Comparison of ENCODE assay signal across 23 mouse cellular contexts in the genomic region with DNA sequence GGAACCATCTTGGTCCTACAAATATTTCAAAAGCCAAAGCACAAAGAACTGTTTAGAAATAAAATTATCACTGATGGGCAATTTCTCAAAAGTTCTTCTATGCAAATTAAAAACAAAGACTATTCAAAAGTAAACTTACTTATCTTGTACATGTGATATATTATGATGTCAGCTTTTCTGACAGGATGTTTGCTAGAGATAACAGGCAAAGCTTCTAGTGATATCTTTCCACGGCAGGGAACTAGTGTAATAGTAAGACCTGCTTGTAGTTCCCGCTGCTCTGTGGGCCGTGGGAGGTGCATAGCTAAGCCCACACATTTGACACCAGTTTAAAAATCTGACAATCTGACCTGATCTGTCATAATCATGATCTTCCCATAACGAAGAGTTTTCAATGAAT. TPM values are rescaled to one million over a fixed set of nuclear protein-coding genes. Genes with fewer than 3 reads are reported as not detected.
"Had no signal": no experiment of that assay in that cellular context is flagged by ENCODE, and none has a peak within 500 bp of the region (broad histone marks: within the 10 kb centered on the region; RNA-seq: fewer than 3 reads in every experiment).

No protein-coding gene starts in this region.

- H3K9me3 ChIP-seq: limb, embryonic 12.5 days; limb, embryonic 15.5 days; midbrain, embryonic 12.5 days; midbrain, embryonic 15.5 days; neural tube, embryonic 13.5 days; stomach, embryonic 15.5 days had no signal

- H3K27ac ChIP-seq: kidney, postnatal 0 days; layer of hippocampus, adult 2 months; limb, embryonic 12.5 days; limb, embryonic 15.5 days; liver, embryonic 14.5 days; midbrain, embryonic 12.5 days; midbrain, embryonic 15.5 days; neural tube, embryonic 13.5 days; stomach, embryonic 15.5 days had no signal

- H3K4me3 ChIP-seq: layer of hippocampus, adult 2 months; limb, embryonic 12.5 days; limb, embryonic 15.5 days; midbrain, embryonic 12.5 days; midbrain, embryonic 15.5 days; myocyte; neural tube, embryonic 13.5 days; stomach, embryonic 15.5 days had no signal

- H3K4me1 ChIP-seq: limb, embryonic 12.5 days; limb, embryonic 15.5 days; midbrain, embryonic 12.5 days; midbrain, embryonic 15.5 days; neural tube, embryonic 13.5 days; stomach, embryonic 15.5 days had no signal

- DNase-seq: kidney, postnatal 25 days; layer of hippocampus, adult 9-11 months; left cerebral cortex, postnatal 4 days; liver, postnatal 0 days; lung, embryonic 14.5 days; retina, postnatal 1 day; right cerebral cortex, postnatal 25 days; spleen, adult 18-20 months; thymus, postnatal 36 days had no signal

- H3K9ac ChIP-seq: limb, embryonic 12.5 days; limb, embryonic 15.5 days; liver, embryonic 14.5 days; liver, postnatal 0 days; lung, embryonic 14.5 days; midbrain, embryonic 12.5 days; midbrain, embryonic 15.5 days; neural tube, embryonic 13.5 days; stomach, embryonic 15.5 days had no signal

- ATAC-seq: liver, postnatal 0 days; lung, postnatal 0 days; midbrain, embryonic 15.5 days had no signal

- H3K27me3 ChIP-seq: limb, embryonic 12.5 days; limb, embryonic 15.5 days; midbrain, embryonic 12.5 days; midbrain, embryonic 15.5 days; neural tube, embryonic 13.5 days; stomach, embryonic 15.5 days had no signal

- H3K36me3 ChIP-seq: midbrain, embryonic 15.5 days had no signal

RNA-seq across cellular contexts. Expression of a gene that starts 27.3 kb away (rescaled TPM):
- total RNA-seq: monocyte, adult 5-6 weeks; neutrophil, adult 5-6 weeks had no signal
- polyA plus RNA-seq: kidney, embryonic 14.5 days; liver, embryonic 14.5 days; liver, postnatal 0 days; lung, embryonic 14.5 days had no signal
